Mouse (Mus musculus): ENCODE results near the gene Tmem59l. TPM values are rescaled to one million over a fixed set of nuclear protein-coding genes. Genes with fewer than 3 reads are reported as not detected.

Tmem59l gene
- total RNA-seq, 2 experiments from 2014 or later = 312 to 335 TPM

DNA sequence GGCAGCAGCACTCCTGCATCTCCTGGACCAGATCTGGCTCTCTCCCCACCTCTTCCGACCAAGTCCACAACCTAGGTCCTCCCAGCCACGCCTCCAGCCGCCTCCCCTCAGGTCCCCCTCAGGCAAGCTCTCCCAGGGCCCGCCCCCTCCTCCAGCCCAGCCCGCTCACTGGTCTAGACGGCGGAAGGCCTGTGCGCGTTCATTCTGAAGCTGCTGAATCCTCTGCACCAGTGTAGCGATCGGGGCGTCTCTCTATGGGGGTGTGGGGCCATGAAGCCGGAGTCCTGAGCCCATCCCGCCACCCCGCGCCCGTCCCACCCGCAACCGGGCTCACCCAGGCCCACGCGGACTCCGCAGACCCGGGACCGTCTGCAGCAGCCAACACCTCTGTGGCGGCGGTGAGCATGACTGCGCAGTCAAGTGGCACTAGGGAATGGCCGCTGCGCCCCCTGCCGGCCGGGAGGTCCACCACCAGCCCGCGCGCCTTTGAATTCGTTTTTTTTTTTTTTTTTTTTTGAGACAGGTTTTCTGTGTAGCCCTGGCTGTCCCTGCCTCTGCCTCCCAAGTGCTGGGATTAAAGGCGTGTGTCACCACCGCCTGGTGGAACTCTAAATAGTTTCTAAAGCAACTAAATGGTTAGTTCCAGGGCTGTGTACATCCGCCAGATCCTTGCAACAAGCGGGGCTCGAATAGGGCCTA, 19.3 kb upstream of the Tmem59l start, which contains the start of gene Rex1bd:
Rex1bd (minus strand) TSS at position 425 of the 699 bp plus-strand sequence.
- peak; percentile 91 for DNase-seq

DNA sequence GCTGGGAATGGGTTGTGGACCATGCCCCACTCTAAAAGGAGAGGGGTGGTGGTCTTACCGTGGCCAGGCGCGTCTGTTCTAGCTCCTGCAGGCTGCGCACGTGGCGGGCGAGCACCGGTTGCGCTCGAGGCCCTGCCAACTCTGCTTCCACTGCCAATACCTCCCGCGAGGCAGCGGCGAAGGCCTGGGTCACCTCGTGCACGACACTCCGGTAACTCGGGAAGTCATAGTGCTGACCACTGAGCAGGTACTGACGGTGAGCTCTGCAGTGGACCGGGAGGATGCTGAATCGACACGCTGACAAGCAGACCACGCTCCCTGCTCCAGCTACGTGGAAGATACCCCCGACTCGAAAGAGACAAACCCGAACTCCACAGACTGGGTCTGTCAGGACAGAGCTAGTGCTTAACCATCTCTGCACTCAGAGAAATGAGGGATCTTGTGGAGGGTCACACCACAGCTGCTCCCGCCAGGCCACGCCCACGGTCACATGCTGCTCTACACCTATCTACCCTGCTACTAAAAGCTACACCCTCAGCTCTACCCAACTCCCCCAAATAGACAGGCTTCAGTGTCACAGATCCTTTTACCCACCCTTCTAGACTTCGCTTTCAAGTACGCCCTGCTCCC, 18.7 kb upstream of the Tmem59l start:
- DNase-seq = no peak

- peak; percentile 68 to 78 for DNase-seq
Observed at GRCm38 (mm10) chr8:70504851-70505250, 17.7 kb upstream of the Tmem59l start.

DNA sequence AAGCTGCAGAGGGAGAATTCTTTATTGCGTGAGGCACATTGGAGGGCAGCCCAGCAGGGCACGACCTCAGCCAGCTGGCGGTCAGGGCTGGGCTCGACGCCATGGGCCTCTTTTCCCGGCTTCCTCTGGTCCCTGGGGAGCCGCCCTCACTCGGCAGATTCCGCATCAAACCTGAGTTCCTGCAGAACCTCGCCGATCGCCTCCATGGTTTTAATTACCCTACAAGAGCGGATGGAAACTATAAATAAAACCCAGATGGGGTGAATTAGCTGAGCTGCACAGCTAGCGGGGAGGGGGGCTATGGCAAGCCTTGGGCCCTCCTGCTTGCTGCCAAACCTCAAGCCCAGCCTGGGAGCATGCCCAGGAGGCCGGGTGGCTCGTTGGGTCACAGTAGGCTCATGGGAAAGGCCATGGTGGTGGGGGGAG, 17.1 kb upstream of the Tmem59l start:
- peak; percentile 54 to 70 for DNase-seq

GRCm38 (mm10) chr8:70503062-70503750, 16.0 kb upstream of the Tmem59l start:
- DNase-seq = peak; percentile 53 to 60

DNA sequence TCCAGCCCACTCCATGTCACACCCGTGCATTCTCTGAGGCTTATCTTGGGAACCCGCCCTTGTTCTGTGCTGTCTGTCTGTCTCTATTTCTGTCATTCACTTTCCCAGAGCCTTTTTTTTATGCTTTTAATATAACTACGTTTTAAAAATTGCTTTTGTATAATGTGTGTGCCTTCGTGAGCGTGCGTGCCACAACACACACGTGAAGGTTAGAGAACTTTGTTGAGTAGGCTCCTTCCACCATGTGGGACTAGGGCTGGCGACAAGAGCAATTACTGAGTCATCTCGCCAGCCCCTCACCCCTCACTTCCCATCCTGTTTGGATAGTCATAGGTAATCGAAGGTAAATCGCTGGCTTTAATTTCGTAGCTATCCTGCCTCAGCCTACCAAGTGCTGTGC, 15.4 kb upstream of the Tmem59l start:
- DNase-seq = no peak

- no peak for DNase-seq
Observed at GRCm38 (mm10) chr8:70501820-70502529, 14.8 kb upstream of the Tmem59l start.

GRCm38 (mm10) chr8:70500386-70501301, 13.5 kb upstream of the Tmem59l start:
- DNase-seq = no peak

GRCm38 (mm10) chr8:70495771-70496062, 8.6 kb upstream of the Tmem59l start:
- no peak for DNase-seq

- no peak for DNase-seq
Observed at GRCm38 (mm10) chr8:70495001-70495770, 8.0 kb upstream of the Tmem59l start.

DNA sequence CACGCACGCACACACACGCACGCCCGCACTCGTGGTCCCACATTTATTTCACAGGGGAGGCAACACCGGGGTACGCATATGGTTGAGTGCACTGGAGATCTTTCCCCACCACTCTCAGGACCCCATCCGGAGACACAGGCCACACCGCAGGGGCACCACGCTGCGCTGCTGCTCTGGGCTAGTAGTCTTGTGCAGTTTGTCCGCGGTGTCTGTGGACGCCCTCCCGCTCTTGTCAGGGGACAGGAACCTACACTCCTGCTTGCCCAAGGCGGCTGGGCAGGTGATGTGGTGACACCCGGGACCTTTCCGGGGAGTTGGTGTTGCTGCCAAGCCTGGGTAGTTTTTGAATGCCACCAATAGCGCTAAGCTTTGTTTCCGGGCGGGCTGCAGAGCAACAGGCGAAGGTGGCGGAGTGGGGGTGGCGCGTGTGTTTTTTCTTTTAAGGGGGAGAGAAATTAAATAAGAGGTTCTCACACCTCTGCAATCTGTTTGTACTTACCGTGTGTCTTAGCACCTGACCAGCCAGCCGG, 7.3 kb upstream of the Tmem59l start:
- DNase-seq = no peak

GRCm38 (mm10) chr8:70493692-70494415, 6.7 kb upstream of the Tmem59l start:
- DNase-seq = no peak

DNA sequence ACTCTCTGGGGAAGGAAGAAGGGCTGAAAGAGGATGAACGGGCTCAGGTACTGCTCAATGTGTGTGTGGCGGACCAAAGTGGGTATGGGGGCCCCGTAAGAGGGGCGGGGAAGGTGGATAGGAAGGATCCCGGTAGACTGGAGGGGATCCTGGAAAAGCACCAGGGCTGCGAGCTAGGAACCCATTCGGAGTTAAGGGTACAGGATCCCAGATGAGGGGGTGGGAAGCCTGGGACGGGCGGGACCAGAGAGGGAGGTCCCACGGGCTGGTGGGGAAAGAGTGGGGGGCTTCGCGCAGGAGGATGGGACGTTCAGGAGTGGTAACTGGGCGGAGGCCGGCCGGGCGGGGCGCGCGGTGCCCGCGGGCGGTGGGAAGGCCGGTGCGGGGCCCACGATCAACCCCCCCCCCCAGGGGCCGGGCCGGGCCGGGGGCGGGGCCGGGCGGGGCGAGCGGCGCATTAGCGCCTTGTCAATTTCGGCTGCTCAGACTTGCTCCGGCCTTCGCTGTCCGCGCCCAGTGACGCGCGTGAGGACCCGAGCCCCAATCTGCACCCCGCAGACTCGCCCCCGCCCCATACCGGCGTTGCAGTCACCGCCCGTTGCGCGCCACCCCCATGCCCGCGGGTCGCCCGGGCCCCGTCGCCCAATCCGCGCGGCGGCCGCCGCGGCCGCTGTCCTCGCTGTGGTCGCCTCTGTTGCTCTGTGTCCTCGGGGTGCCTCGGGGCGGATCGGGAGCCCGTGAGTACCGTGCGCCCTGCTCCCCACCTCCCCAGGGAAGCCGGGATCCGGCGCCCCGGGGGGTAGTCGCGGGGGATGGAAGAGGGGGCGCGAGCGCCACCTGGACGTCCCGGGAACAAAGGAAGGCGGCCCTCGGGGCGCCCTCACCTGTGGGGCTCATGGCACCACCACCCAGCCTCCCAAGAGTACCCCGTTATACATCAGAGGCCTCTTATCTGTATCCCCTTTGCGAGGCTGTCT, 5.8 kb upstream of the Tmem59l start, which contains the start of gene Crlf1:
Crlf1 (plus strand) TSS at position 495 of the 977 bp plus-strand sequence.
- DNase-seq = no peak

DNA sequence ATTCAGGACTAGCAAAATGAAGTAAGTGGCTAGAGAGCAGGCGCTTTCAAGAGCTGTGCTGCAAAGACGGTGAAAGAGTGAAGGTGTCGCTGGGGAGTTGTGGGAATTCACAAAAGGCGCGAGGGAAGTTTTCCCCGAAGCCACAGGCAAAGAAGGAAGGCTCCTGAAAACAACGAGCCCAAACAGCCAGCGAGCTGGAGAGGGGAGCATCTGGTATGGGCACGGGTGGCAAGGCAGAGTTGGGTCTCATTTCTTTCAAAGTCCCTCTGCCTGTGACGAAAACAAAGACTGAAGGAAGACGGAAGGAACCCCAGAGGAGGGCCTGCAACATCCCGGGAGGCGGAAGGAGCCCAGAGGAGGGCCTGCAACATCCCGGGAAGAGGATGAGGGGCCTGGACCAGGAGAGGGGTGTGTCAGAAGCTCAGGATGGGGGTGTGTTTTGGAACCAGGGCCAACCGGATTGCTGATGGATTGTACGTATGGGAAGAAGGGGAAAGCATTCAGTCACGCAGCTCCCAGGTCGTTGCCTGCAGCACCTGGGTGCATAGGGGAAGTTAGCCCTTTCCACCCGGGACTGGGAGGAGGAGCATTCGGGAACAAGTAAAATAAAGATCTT, 3.8 kb upstream of the Tmem59l start:
- DNase-seq = no peak

- no peak for DNase-seq
Observed at GRCm38 (mm10) chr8:70490061-70490879, 3.1 kb upstream of the Tmem59l start.

DNA sequence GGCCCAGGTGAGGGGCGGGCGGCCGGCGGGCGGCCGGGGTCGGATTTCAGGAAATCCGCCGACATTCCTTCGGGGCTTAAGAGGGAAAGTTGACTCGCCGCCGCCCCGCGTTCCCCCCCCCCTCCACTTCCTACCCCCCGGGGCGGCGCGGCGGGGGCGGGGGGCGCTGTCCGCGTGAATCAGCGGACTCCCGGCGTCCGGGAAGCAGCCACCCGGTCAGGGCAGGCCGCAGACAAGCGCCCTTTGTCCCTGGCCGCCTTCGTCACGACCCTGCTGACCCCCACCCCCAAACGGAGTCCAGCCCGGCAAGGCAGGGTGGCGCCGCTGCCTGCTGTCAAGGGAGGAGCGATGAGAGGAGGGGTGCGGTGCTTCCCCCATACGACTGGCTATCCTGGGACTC, 2.4 kb upstream of the Tmem59l start:
- no peak for DNase-seq

- DNase-seq = no peak
Observed at GRCm38 (mm10) chr8:70488931-70489470, 1.8 kb upstream of the Tmem59l start.

Measured in layer of hippocampus, postnatal 36 days (tissue).